Mouse (Mus musculus): ENCODE data around the gene Plcl2.

- TF ChIP-seq CTCF (IDR thresholded peaks at IDR 0.05; ENCODE audit: borderline replicate concordance, control insufficient read depth, extremely low read depth, insufficient read depth, low read length, poor library complexity) (no peak), POLR2A (IDR thresholded peaks at IDR 0.05; ENCODE audit: control insufficient read depth, extremely low read depth, insufficient read depth, low read length, poor library complexity) (no peak)
Measured at GRCm38 (mm10) chr17:50498062-50498697, 11.0 kb upstream of the Plcl2 start.
